Mouse (Mus musculus) liver, embryonic 11.5 days (tissue): ENCODE measurements around the gene Akap11. TPM values are rescaled to one million over a fixed set of nuclear protein-coding genes. Genes with fewer than 3 reads are reported as not detected.

ENCODE experiments used
- ATAC-seq: fragments of 200-750 bp; cut with Nextera tagmentation; replicated peaks from 2 replicates; pipeline ENCODE4 v1.8.0; 2017; ENCODE audit warnings: moderate number of reproducible peaks, mild to moderate bottlenecking, moderate TSS enrichment, moderate library complexity; ENCODE audit not compliant: low FRiP score
- DNase-seq: peaks from one replicate; pipeline ENCODE4 v3.0.0-alpha.2; 2017; ENCODE audit warnings: low spot score
- H3K27ac ChIP-seq: fragments of 300-500 bp; sonication (generic); 2 replicates; pipeline ENCODE4 v1.5.1; 2014; ENCODE audit warnings: mild to moderate bottlenecking, low read depth, low read length, control low read depth
- H3K27me3 ChIP-seq: fragments of 300-500 bp; sonication (generic); replicated peaks from 2 replicates; pipeline ENCODE4 v1.6.1; 2014; ENCODE audit warnings: low read length, mixed read lengths; ENCODE audit not compliant: control insufficient read depth, insufficient read depth
- H3K36me3 ChIP-seq: fragments of 300-500 bp; sonication (generic); 2 replicates; pipeline ENCODE4 v1.6.1; 2014; ENCODE audit warnings: mild to moderate bottlenecking, low read length, moderate library complexity, mixed read lengths; ENCODE audit not compliant: control insufficient read depth, insufficient read depth
- H3K4me1 ChIP-seq: fragments of 300-500 bp; sonication (generic); replicated peaks from 2 replicates; pipeline ENCODE4 v1.6.1; 2014; ENCODE audit warnings: low read length, mixed read lengths; ENCODE audit not compliant: control insufficient read depth, insufficient read depth
- H3K4me2 ChIP-seq: fragments of 300-500 bp; sonication (generic); 2 replicates; pipeline ENCODE4 v1.6.1; 2014; ENCODE audit warnings: mild to moderate bottlenecking, control low read depth, moderate library complexity
- H3K4me3 ChIP-seq: fragments of 300-500 bp; sonication (generic); 2 replicates; pipeline ENCODE4 v1.5.1; 2014; ENCODE audit warnings: low read depth, low read length, control low read depth
- H3K9ac ChIP-seq: fragments of 300-500 bp; sonication (generic); 2 replicates; pipeline ENCODE4 v1.6.1; 2014; ENCODE audit warnings: low read depth, low read length, control low read depth
- H3K9me3 ChIP-seq: fragments of 300-500 bp; sonication (generic); 2 replicates; pipeline ENCODE4 v1.6.1; 2016; ENCODE audit warnings: low read length, inconsistent platforms, mixed read lengths; ENCODE audit not compliant: control insufficient read depth
- WGBS: fragments of 180-500 bp; shearing (Covaris S2); extraction: QIAGEN DNeasy Blood & Tissue Kit; methylation state at CpG from one replicate; pipeline ENCODE4 v1.1.7; 2014; 5-methylcytosine and 5-hydroxymethylcytosine counted together
- polyA plus RNA-seq: library from polyadenylated mRNA; unstranded; fragments of >200 nt; fragmentation: Nextera tagmentation; extraction: Ambion mirVana; gene quantifications from 2 replicates; pipeline ENCODE4 v1.2.1, GENCODE M21; 2014

Akap11 gene
- polyA plus RNA-seq, 1 experiment from 2014 or later, result 10.0 TPM

GRCm38 (mm10) chr14:78482385-78483231 lies 54.0 kb downstream of the Akap11 start:
- peak; percentile 74; the same call in 1 of the 2 replicates for ATAC-seq
- WGBS, result 26% methylated on average over 14 of the region's 14 CpGs
- Histone ChIP-seq H3K9me3 (no peaks in the 10 kb centered on the region), H3K36me3 (no peaks in the 10 kb centered on the region), H3K27me3 (no peaks in the 10 kb centered on the region), H3K4me2 (peak overlapping the region; percentile 2; the same call in 1 of the 2 replicates), H3K27ac (no peak overlapping the region), H3K4me1 (no peaks in the 10 kb centered on the region), H3K9ac (no peak overlapping the region), H3K4me3 (no peak overlapping the region)
- DNase-seq, result no peak

- ATAC-seq, result no peak
- WGBS, result 90% methylated on average over 3 of the region's 3 CpGs
Measured at GRCm38 (mm10) chr14:78474058-78474457, 62.5 kb downstream of the Akap11 start.

GRCm38 (mm10) chr14:78470714-78471113 lies 65.9 kb downstream of the Akap11 start:
- DNase-seq (no peak), ATAC-seq (no peak)
- no peak overlapping the region for H3K4me3 ChIP-seq
- H3K27ac ChIP-seq, result no peak overlapping the region
- H3K4me1 ChIP-seq, result no peaks in the 10 kb centered on the region
- H3K4me2 ChIP-seq, result no peak overlapping the region
- WGBS, result 91% methylated on average over 4 of the region's 4 CpGs
- no peaks in the 10 kb centered on the region for H3K27me3 ChIP-seq
- H3K9me3 ChIP-seq, result no peaks in the 10 kb centered on the region
- H3K9ac ChIP-seq, result no peak overlapping the region
- no peaks in the 10 kb centered on the region for H3K36me3 ChIP-seq

More at GRCm38 (mm10) chr14:78474058-78474457, 62.5 kb downstream of the Akap11 start:
- Histone ChIP-seq H3K27ac (no peak overlapping the region), H3K27me3 (no peaks in the 10 kb centered on the region), H3K4me1 (no peaks in the 10 kb centered on the region), H3K4me3 (no peak overlapping the region), H3K4me2 (no peak overlapping the region), H3K9ac (no peak overlapping the region), H3K9me3 (no peaks in the 10 kb centered on the region), H3K36me3 (no peaks in the 10 kb centered on the region)
- no peak for DNase-seq

- ATAC-seq (no peak), DNase-seq (no peak)
- Histone ChIP-seq H3K27me3 (no peaks in the 10 kb centered on the region), H3K4me1 (no peaks in the 10 kb centered on the region), H3K36me3 (no peaks in the 10 kb centered on the region), H3K4me2 (no peak overlapping the region), H3K4me3 (no peak overlapping the region), H3K27ac (no peak overlapping the region), H3K9ac (no peak overlapping the region), H3K9me3 (no peaks in the 10 kb centered on the region)
- WGBS, result 82% methylated on average over 7 of the region's 7 CpGs
Measured at GRCm38 (mm10) chr14:78468991-78469390, 67.6 kb downstream of the Akap11 start.

GRCm38 (mm10) chr14:78467994-78468393 lies 68.6 kb downstream of the Akap11 start:
- H3K4me2 ChIP-seq, result no peak overlapping the region
- no peak for DNase-seq
- no peak overlapping the region for H3K27ac ChIP-seq
- H3K9me3 ChIP-seq, result no peaks in the 10 kb centered on the region
- H3K9ac ChIP-seq, result no peak overlapping the region
- H3K36me3 ChIP-seq, result no peaks in the 10 kb centered on the region
- 86% methylated on average over 4 of the region's 4 CpGs for WGBS
- no peaks in the 10 kb centered on the region for H3K27me3 ChIP-seq
- no peaks in the 10 kb centered on the region for H3K4me1 ChIP-seq
- no peak overlapping the region for H3K4me3 ChIP-seq
- no peak for ATAC-seq

- DNase-seq (no peak), ATAC-seq (no peak)
- Histone ChIP-seq H3K9me3 (no peaks in the 10 kb centered on the region), H3K4me2 (no peak overlapping the region), H3K36me3 (no peaks in the 10 kb centered on the region), H3K4me1 (no peaks in the 10 kb centered on the region), H3K4me3 (no peak overlapping the region), H3K9ac (no peak overlapping the region), H3K27ac (no peak overlapping the region), H3K27me3 (no peaks in the 10 kb centered on the region)
- WGBS, result 77% methylated on average over 4 of the region's 4 CpGs
Measured at GRCm38 (mm10) chr14:78464353-78464752, 72.3 kb downstream of the Akap11 start.

- no peaks in the 10 kb centered on the region for H3K4me1 ChIP-seq
- 74% methylated on average over 5 of the region's 5 CpGs for WGBS
- no peak overlapping the region for H3K27ac ChIP-seq
- H3K4me3 ChIP-seq, result no peak overlapping the region
- no peaks in the 10 kb centered on the region for H3K36me3 ChIP-seq
- no peaks in the 10 kb centered on the region for H3K9me3 ChIP-seq
- DNase-seq, result no peak
- no peak overlapping the region for H3K9ac ChIP-seq
- no peaks in the 10 kb centered on the region for H3K27me3 ChIP-seq
- no peak for ATAC-seq
- H3K4me2 ChIP-seq, result no peak overlapping the region
Measured at GRCm38 (mm10) chr14:78459121-78459520, 77.5 kb downstream of the Akap11 start.

- no peak overlapping the region for H3K9ac ChIP-seq
- no peak overlapping the region for H3K4me3 ChIP-seq
- no peak overlapping the region for H3K4me2 ChIP-seq
- H3K36me3 ChIP-seq, result no peaks in the 10 kb centered on the region
- H3K9me3 ChIP-seq, result no peaks in the 10 kb centered on the region
- no peaks in the 10 kb centered on the region for H3K4me1 ChIP-seq
- H3K27ac ChIP-seq, result no peak overlapping the region
- WGBS, result 68% methylated on average over 5 of the region's 5 CpGs
- H3K27me3 ChIP-seq, result no peaks in the 10 kb centered on the region
- no peak for DNase-seq
- ATAC-seq, result no peak
Measured at GRCm38 (mm10) chr14:78458705-78459104, 77.9 kb downstream of the Akap11 start.

GRCm38 (mm10) chr14:78454970-78455369 lies 81.6 kb downstream of the Akap11 start:
- Histone ChIP-seq H3K4me2 (no peak overlapping the region), H3K27ac (no peak overlapping the region), H3K9me3 (no peaks in the 10 kb centered on the region), H3K9ac (no peak overlapping the region), H3K27me3 (no peaks in the 10 kb centered on the region), H3K4me1 (no peaks in the 10 kb centered on the region), H3K36me3 (no peaks in the 10 kb centered on the region), H3K4me3 (no peak overlapping the region)
- no peak for DNase-seq
- 86% methylated on average over 5 of the region's 5 CpGs for WGBS
- no peak for ATAC-seq
